Mouse (Mus musculus): ENCODE results near the gene Psg23. TPM values are rescaled to one million over a fixed set of nuclear protein-coding genes. Genes with fewer than 3 reads are reported as not detected.
"Not testable (repeated sequence)": the region's sequence is repeated elsewhere in the genome, so short reads cannot be mapped to it uniquely, and the experiment has no call there.

The Psg23 gene
- polyA plus RNA-seq (2012; rRNA removed): 0.04 TPM in 1 of 2 replicates, not detected in the other

- not testable (repeated sequence) for DNase-seq (ENCODE audit: low spot score)
Measured at GRCm38 (mm10) chr7:18616401-18616800, at the start of gene Psg23. Psg23 (minus strand) TSS chr7:18616501.

DNA sequence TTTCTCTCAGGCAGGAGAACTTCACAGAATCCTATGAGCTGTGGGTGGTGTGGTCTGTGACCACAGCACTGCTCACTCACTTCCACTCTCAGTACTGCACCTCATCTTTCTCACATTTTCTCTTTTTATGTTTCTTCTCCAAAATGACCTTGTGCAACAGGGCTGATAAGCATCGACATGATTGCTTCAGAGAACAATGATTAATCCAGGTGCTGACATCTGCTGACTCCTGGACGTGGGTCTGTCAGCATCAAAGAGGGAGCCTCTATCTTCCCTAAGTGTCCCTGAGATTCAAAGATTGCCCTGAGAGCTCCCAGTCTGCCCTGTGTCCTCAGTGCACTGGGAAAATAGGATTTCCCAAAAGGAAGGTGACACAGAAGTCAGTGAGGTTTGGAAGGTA, 40.3 kb upstream of the Psg23 start, which contains the start of gene Psg21:
TSS of gene Psg21 (minus strand) at position 101 of the 400 bp plus-strand sequence.
- not testable (repeated sequence) for DNase-seq (ENCODE audit: low spot score)

DNA sequence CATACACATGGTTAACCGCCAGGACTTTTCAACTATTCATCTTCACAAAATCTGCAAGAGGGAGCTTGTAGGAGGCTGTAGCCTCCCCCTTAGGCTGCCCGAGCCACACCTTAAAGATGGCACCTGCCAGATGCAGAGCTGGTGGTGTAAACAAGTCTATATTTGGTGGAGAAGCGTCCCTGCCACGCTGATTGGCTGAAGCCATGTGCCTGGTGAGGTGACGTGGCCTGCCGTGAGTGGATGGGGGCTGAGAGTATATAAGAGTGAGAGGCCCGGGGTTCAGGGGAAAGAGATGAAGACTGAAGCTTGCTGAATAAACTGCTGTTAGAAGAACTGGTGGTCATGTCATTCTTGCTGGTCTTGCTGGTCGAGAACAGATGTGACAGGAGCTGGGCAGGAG, 10.6 kb upstream of the Psg23 start:
- not testable (repeated sequence) for DNase-seq (ENCODE audit: low spot score)

DNA sequence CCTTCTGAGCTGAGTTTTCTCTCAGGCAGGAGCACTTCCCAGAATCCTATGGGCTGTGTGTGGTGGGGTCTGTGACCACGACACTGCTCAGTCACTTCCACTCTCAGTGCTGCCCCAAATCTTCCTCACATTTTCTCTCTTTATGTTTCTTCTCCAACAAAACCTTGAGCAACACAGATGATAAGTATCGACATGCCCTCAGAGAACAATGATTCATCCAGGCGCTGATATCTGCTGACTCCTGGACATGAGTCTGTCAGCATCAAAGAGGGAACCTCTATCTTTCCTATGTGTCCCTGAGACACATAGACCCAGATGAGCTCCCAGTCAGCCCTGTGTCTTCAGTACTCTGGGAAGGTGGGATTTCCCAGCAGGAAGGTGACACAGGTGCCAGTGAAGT, 49.1 kb downstream of the Psg23 start, which contains the start of gene Psg27:
TSS of gene Psg27 (minus strand) at position 101 of the 400 bp plus-strand sequence.
- DNase-seq (ENCODE audit: low spot score): no peak

- no peak for DNase-seq (ENCODE audit: low spot score)
Measured at GRCm38 (mm10) chr7:18559850-18560249, 56.5 kb downstream of the Psg23 start.

Other genes starting within 250 kb of the Psg23 start
- not detected in 2 replicates for gene Psg28, start 184.5 kb downstream of the Psg23 start, polyA plus RNA-seq (2012; rRNA removed)
- gene Psg26, start 132.3 kb downstream of the Psg23 start, polyA plus RNA-seq (2012; rRNA removed): not detected in 2 replicates
- not detected in 2 replicates for gene Psg25, start 84.2 kb downstream of the Psg23 start, polyA plus RNA-seq (2012; rRNA removed)
- gene Psg27, start 49.2 kb downstream of the Psg23 start, polyA plus RNA-seq (2012; rRNA removed): 0.03 TPM in 1 of 2 replicates, not detected in the other
- not detected in 2 replicates for gene Psg21, start 40.2 kb upstream of the Psg23 start, polyA plus RNA-seq (2012; rRNA removed)
- gene Psg20, start 69.7 kb upstream of the Psg23 start, polyA plus RNA-seq (2012; rRNA removed): not detected in 2 replicates
- gene Psg22, start 101.6 kb upstream of the Psg23 start, polyA plus RNA-seq (2012; rRNA removed): not detected in 2 replicates
- not detected in 2 replicates for gene Psg19, start 182.0 kb upstream of the Psg23 start, polyA plus RNA-seq (2012; rRNA removed)
- 0.37 and 0.59 TPM in 2 replicates for gene Psg17, start 205.1 kb upstream of the Psg23 start, polyA plus RNA-seq (2012; rRNA removed)
- gene Mill2, start 223.5 kb upstream of the Psg23 start, polyA plus RNA-seq (2012; rRNA removed): 27.2 and 31.4 TPM in 2 replicates

Data from urinary bladder, adult 2 months (tissue).